Mouse (Mus musculus): ENCODE measurements around the gene Lbhd2. TPM values are rescaled to one million over a fixed set of nuclear protein-coding genes. Genes with fewer than 3 reads are reported as not detected.

The Lbhd2 gene
- total and polyA plus RNA-seq, 2 experiments from 2014 or later: 6.4 to 18.2 TPM

DNA sequence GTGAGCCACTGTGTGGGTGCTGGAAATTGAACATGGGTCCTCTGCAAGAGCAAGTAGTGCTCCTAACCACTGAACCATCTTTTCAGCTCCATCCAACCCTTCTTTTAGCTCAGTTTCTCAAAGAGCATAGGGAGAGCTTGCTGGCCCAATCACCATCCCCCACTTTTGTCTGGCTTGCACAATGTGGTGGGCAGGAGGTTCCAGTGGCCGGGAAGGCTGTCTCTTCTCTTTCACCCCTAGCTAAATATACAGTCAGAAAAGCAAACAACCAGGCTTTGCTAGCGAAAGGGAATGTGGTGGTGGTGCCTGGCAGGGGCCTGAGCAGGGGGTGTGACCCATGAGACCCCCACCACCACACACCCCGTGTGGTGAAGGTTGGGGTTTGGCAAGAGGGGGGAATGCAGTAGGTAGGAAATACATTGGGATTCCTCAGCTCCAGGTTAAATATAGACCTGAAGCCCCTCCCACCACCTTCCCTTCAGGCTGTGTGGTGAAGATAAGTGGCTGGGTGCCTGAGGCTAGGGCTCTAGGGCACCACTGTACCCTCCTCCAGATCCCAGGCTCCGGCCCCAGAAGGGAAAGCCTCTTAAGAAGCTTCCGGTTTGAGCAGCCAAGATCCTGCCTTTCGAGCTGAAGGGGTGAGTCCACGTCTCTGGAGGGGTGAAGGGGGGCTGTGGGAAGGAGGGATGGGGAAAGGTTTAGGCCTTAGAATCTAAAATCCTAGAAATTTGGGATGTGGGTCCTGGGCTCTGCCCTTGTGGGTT lies 14.5 kb downstream of the Lbhd2 start:
- no peaks in the 10 kb centered on the region for H3K36me3 ChIP-seq (ENCODE audit: insufficient read depth, low read length)
- H3K4me3 ChIP-seq (ENCODE audit: low read depth, low read length): no peak overlapping the region
- H3K4me2 ChIP-seq (ENCODE audit: low read depth, low read length, poor library complexity, severe bottlenecking): no peak overlapping the region
- TF ChIP-seq CTCF (IDR thresholded peaks at IDR 0.05): no peak
- no peaks in the 10 kb centered on the region for H3K9me3 ChIP-seq (ENCODE audit: low read length)
- no peaks in the 10 kb centered on the region for H3K4me1 ChIP-seq (ENCODE audit: insufficient read depth, low read length)
- no peak overlapping the region for H3K27ac ChIP-seq (ENCODE audit: low read depth, low read length)
- WGBS: 50% methylated on average over 7 of the region's 7 CpGs
- ATAC-seq (ENCODE audit: low FRiP score): no peak
- no peak overlapping the region for H3K9ac ChIP-seq (replicated peaks; ENCODE audit: low read length, poor library complexity, severe bottlenecking)
- no peak for DNase-seq (ENCODE audit: low spot score)
- peaks cover 41% of the 10 kb centered on the region for H3K27me3 ChIP-seq (ENCODE audit: insufficient read depth, low read length)

DNA sequence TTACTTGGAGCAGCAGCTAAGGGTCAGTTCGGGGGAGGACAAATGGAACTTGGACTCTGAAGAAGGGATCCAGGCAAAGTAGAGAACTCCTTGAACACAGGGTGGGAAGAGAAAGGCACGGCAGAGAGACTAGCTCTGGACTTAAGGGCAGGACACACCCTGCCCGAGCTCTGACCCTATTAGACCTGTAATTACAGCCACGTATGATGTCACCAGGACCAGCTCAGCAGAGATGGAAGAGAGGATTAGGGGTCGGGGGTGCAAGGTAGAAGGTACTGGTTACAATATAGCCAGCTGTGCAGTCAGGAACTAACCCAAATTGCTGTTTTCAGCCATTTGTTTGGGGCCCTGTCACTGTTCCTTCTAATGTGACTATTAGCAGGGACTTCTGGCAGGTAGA lies 16.2 kb downstream of the Lbhd2 start:
- no peak for TF ChIP-seq CTCF (IDR thresholded peaks at IDR 0.05)
- H3K9me3 ChIP-seq (ENCODE audit: low read length): no peaks in the 10 kb centered on the region
- H3K9ac ChIP-seq (replicated peaks; ENCODE audit: low read length, poor library complexity, severe bottlenecking): no peak overlapping the region
- no peak for DNase-seq (ENCODE audit: low spot score)
- peaks cover 42% of the 10 kb centered on the region for H3K27me3 ChIP-seq (ENCODE audit: insufficient read depth, low read length)
- H3K4me1 ChIP-seq (ENCODE audit: insufficient read depth, low read length): no peaks in the 10 kb centered on the region
- 47% methylated on average over 5 of the region's 5 CpGs for WGBS
- no peak overlapping the region for H3K27ac ChIP-seq (ENCODE audit: low read depth, low read length)
- H3K4me3 ChIP-seq (ENCODE audit: low read depth, low read length): peak overlapping the region; percentile 32; the same call in 1 of the 2 replicates
- H3K4me2 ChIP-seq (ENCODE audit: low read depth, low read length, poor library complexity, severe bottlenecking): no peak overlapping the region
- H3K36me3 ChIP-seq (ENCODE audit: insufficient read depth, low read length): no peaks in the 10 kb centered on the region
- no peak for ATAC-seq (ENCODE audit: low FRiP score)

DNA sequence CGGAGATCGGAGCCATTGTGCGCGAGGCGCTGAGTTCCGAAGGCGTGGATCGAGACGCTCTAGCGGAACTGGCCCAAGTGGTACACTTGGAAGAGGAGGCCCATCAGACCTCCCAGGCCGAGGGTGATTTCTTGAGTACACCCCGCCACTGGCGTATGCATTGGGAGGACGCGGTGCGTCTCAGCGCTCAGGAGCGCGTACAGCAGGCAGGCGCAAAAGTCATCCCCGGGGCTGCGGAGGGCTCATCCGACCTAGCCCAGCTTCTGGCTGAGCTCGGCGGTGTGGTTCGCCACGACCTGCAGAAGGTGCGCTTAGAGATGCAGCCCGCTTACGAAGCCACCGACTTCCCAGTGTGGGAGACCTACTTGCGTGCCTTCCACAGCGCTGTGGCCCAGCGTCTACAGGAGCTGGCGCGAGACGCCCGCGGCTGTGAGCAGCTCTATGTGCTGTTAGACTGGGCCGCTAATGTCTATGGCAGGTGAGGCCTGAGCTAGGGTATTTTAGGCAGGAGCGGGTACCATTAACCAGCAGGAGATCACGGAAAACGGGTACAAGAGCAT lies 17.0 kb downstream of the Lbhd2 start:
- no peaks in the 10 kb centered on the region for H3K9me3 ChIP-seq (ENCODE audit: low read length)

GRCm38 (mm10) chr12:111424547-111424946 lies 17.9 kb downstream of the Lbhd2 start:
- Histone ChIP-seq H3K4me2 (ENCODE audit: low read depth, low read length, poor library complexity, severe bottlenecking) (no peak overlapping the region), H3K9ac (replicated peaks; ENCODE audit: low read length, poor library complexity, severe bottlenecking) (no peak overlapping the region), H3K27ac (ENCODE audit: low read depth, low read length) (no peak overlapping the region), H3K4me1 (ENCODE audit: insufficient read depth, low read length) (peaks cover 3% of the 10 kb centered on the region; the same call in 1 of the 2 replicates), H3K36me3 (ENCODE audit: insufficient read depth, low read length) (no peaks in the 10 kb centered on the region), H3K9me3 (ENCODE audit: low read length) (no peaks in the 10 kb centered on the region), H3K4me3 (ENCODE audit: low read depth, low read length) (no peak overlapping the region), H3K27me3 (ENCODE audit: insufficient read depth, low read length) (peaks cover 48% of the 10 kb centered on the region)
- WGBS: 27% methylated on average over 9 of the region's 9 CpGs
- TF ChIP-seq CTCF (IDR thresholded peaks at IDR 0.05): no peak
- DNase-seq (ENCODE audit: low spot score) (no peak), ATAC-seq (ENCODE audit: low FRiP score) (no peak)

More for the DNA sequence above, 17.0 kb downstream of the Lbhd2 start:
- ATAC-seq (ENCODE audit: low FRiP score): no peak
- H3K36me3 ChIP-seq (ENCODE audit: insufficient read depth, low read length): no peaks in the 10 kb centered on the region
- no peak for DNase-seq (ENCODE audit: low spot score)
- H3K4me2 ChIP-seq (ENCODE audit: low read depth, low read length, poor library complexity, severe bottlenecking): peak overlapping the region; percentile 48
- 5% methylated on average over 43 of the region's 43 CpGs for WGBS
- peak overlapping the region; percentile 32 for H3K4me3 ChIP-seq (ENCODE audit: low read depth, low read length)
- no peak overlapping the region for H3K9ac ChIP-seq (replicated peaks; ENCODE audit: low read length, poor library complexity, severe bottlenecking)
- peaks cover 50% of the 10 kb centered on the region for H3K27me3 ChIP-seq (ENCODE audit: insufficient read depth, low read length)
- H3K27ac ChIP-seq (ENCODE audit: low read depth, low read length): no peak overlapping the region
- H3K4me1 ChIP-seq (ENCODE audit: insufficient read depth, low read length): no peaks in the 10 kb centered on the region
- TF ChIP-seq CTCF (IDR thresholded peaks at IDR 0.05): no peak

DNA sequence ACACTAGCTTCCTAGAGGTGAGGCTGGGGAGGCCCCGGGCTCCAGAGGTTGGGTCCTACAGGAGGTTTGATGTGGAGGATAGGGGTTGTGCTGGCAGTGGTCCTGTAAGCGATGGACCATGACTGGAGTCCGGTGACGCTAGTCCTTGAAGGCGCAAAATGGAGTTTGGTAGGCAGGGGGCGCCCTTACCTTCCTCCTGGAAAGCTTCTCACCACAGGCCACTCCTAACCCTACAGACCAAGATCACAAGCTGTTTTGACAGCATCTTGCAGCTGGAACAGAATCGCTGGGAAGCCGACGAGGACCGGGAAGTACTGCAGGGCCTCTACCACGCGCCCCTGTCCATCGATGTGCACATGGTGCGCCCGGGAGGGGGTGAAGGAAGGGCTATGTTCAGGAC lies 18.6 kb downstream of the Lbhd2 start:
- no peak for ATAC-seq (ENCODE audit: low FRiP score)

GRCm38 (mm10) chr12:111425789-111426460 lies 19.3 kb downstream of the Lbhd2 start:
- ATAC-seq (ENCODE audit: low FRiP score): peak; percentile 62
- peaks cover 7% of the 10 kb centered on the region; the same call in 1 of the 2 replicates for H3K4me1 ChIP-seq (ENCODE audit: insufficient read depth, low read length)
- H3K27me3 ChIP-seq (ENCODE audit: insufficient read depth, low read length): peaks cover 58% of the 10 kb centered on the region

More for the DNA sequence above, 18.6 kb downstream of the Lbhd2 start:
- peaks cover 4% of the 10 kb centered on the region; the same call in 1 of the 2 replicates for H3K4me1 ChIP-seq (ENCODE audit: insufficient read depth, low read length)
- H3K36me3 ChIP-seq (ENCODE audit: insufficient read depth, low read length): no peaks in the 10 kb centered on the region
- 3% methylated on average over 15 of the region's 15 CpGs for WGBS
- H3K27me3 ChIP-seq (ENCODE audit: insufficient read depth, low read length): peaks cover 52% of the 10 kb centered on the region
- H3K27ac ChIP-seq (ENCODE audit: low read depth, low read length): no peak overlapping the region
- no peak overlapping the region for H3K4me2 ChIP-seq (ENCODE audit: low read depth, low read length, poor library complexity, severe bottlenecking)
- no peaks in the 10 kb centered on the region for H3K9me3 ChIP-seq (ENCODE audit: low read length)
- no peak overlapping the region for H3K9ac ChIP-seq (replicated peaks; ENCODE audit: low read length, poor library complexity, severe bottlenecking)
- DNase-seq (ENCODE audit: low spot score): peak; percentile 80
- no peak overlapping the region for H3K4me3 ChIP-seq (ENCODE audit: low read depth, low read length)
- peak; percentile 79 for TF ChIP-seq CTCF (IDR thresholded peaks at IDR 0.05)

More at GRCm38 (mm10) chr12:111425789-111426460, 19.3 kb downstream of the Lbhd2 start:
- TF ChIP-seq CTCF (IDR thresholded peaks at IDR 0.05): peak; percentile 92
- H3K27ac ChIP-seq (ENCODE audit: low read depth, low read length): no peak overlapping the region
- 19% methylated on average over 29 of the region's 29 CpGs for WGBS
- no peak overlapping the region for H3K9ac ChIP-seq (replicated peaks; ENCODE audit: low read length, poor library complexity, severe bottlenecking)
- no peak overlapping the region for H3K4me3 ChIP-seq (ENCODE audit: low read depth, low read length)
- DNase-seq (ENCODE audit: low spot score): peak; percentile 82
- no peaks in the 10 kb centered on the region for H3K9me3 ChIP-seq (ENCODE audit: low read length)
- no peaks in the 10 kb centered on the region for H3K36me3 ChIP-seq (ENCODE audit: insufficient read depth, low read length)
- H3K4me2 ChIP-seq (ENCODE audit: low read depth, low read length, poor library complexity, severe bottlenecking): no peak overlapping the region

All from midbrain, postnatal 0 days (tissue).